Mouse (Mus musculus) heart, embryonic 12.5 days (tissue): ENCODE measurements at regions not wholly inside any gene's neighbourhood (a gene's known extent, or its start where the extent isn't known, plus 50 kb on each side); places are given as distances from the start of the nearest gene placed in this dataset.

Source experiments
- ATAC-seq: fragments of 200-750 bp; cut with Nextera tagmentation; 2 replicates; pipeline ENCODE4 v1.8.0; 2017; ENCODE audit warnings: moderate TSS enrichment, moderate library complexity; ENCODE audit not compliant: insufficient number of reproducible peaks, low FRiP score
- H3K27ac ChIP-seq: fragments of 300-500 bp; sonication (generic); 2 replicates; pipeline ENCODE4 v1.5.1; 2016; ENCODE audit warnings: mild to moderate bottlenecking, moderate library complexity; ENCODE audit not compliant: poor library complexity, severe bottlenecking
- H3K27me3 ChIP-seq: fragments of 300-500 bp; sonication (generic); replicated peaks from 2 replicates; pipeline ENCODE4 v1.6.1; 2016; ENCODE audit warnings: mild to moderate bottlenecking, moderate library complexity
- H3K36me3 ChIP-seq: fragments of 300-500 bp; sonication (generic); 2 replicates; pipeline ENCODE4 v1.6.1; 2016; ENCODE audit warnings: mild to moderate bottlenecking, moderate library complexity
- H3K4me1 ChIP-seq: fragments of 300-500 bp; sonication (generic); replicated peaks from 2 replicates; pipeline ENCODE4 v1.6.1; 2016; ENCODE audit warnings: mild to moderate bottlenecking
- H3K4me2 ChIP-seq: fragments of 300-500 bp; sonication (generic); 2 replicates; pipeline ENCODE4 v1.6.1; 2016; ENCODE audit warnings: mild to moderate bottlenecking, moderate library complexity
- H3K4me3 ChIP-seq: fragments of 300-500 bp; sonication (generic); 2 replicates; pipeline ENCODE4 v1.5.1; 2016; ENCODE audit warnings: mild to moderate bottlenecking
- H3K9ac ChIP-seq: fragments of 300-500 bp; sonication (generic); 2 replicates; pipeline ENCODE4 v1.6.1; 2016; ENCODE audit warnings: mild to moderate bottlenecking, moderate library complexity
- H3K9me3 ChIP-seq: fragments of 300-500 bp; sonication (generic); replicated peaks from 2 replicates; pipeline ENCODE4 v1.6.1; 2016; ENCODE audit warnings: mild to moderate bottlenecking, moderate library complexity
- WGBS: fragments of 180-500 bp; shearing (Covaris S2); methylation state at CpG from one replicate; pipeline ENCODE4 v1.1.7; 2016; 5-methylcytosine and 5-hydroxymethylcytosine counted together

DNA sequence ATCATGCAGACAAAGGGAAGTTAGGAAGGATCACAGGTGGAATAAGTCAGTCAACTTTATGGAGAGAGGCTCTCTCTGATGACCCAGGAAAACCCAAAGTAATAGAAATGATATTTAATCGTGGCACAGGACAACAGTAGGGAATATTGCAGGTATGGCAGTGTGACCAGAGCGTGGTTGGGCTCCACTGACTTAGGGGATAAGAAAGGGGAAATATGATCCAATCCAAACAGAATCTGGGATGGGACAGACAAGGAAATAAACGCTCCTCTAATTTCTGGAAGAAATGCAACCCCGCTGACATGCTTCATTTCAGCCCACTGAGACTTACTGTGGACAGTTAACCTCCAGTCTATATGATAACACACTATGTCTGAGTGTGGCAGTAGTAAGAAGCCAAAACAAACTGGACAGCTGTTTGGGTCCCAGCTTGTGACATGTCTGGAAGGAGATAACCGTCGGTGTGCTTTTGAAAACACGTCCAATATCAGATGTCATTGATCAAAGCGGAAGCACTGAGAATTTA lies 400.0 kb downstream of the Rps24 start:
- 0 out of 2 replicates have a peak, but pooled peaks cover 2% of the 10 kb centered on the region for H3K9me3 ChIP-seq
- H3K9ac ChIP-seq: no peak overlapping the region
- no peak for ATAC-seq
- no peaks in the 10 kb centered on the region for H3K4me1 ChIP-seq
- WGBS: 57% methylated on average over 8 of the region's 8 CpGs
- H3K27ac ChIP-seq: no peak overlapping the region
- no peaks in the 10 kb centered on the region for H3K27me3 ChIP-seq
- H3K4me2 ChIP-seq: no peak overlapping the region
- no peak overlapping the region for H3K4me3 ChIP-seq
- H3K36me3 ChIP-seq: no peaks in the 10 kb centered on the region

GRCm38 (mm10) chr14:24890856-24891255 lies 403.9 kb downstream of the Rps24 start:
- H3K4me2 ChIP-seq: no peak overlapping the region
- ATAC-seq: no peak
- no peak overlapping the region for H3K9ac ChIP-seq
- H3K27ac ChIP-seq: no peak overlapping the region
- 74% methylated on average over 2 of the region's 2 CpGs for WGBS
- H3K27me3 ChIP-seq: no peaks in the 10 kb centered on the region
- no peaks in the 10 kb centered on the region for H3K9me3 ChIP-seq
- no peaks in the 10 kb centered on the region for H3K36me3 ChIP-seq
- H3K4me3 ChIP-seq: no peak overlapping the region
- peaks cover 2% of the 10 kb centered on the region; the same call in 1 of the 2 replicates for H3K4me1 ChIP-seq

- Histone ChIP-seq H3K4me2 (no peak overlapping the region), H3K9ac (no peak overlapping the region), H3K36me3 (no peaks in the 10 kb centered on the region), H3K4me1 (peaks cover 9% of the 10 kb centered on the region; the same call in 1 of the 2 replicates), H3K4me3 (no peak overlapping the region), H3K9me3 (no peaks in the 10 kb centered on the region), H3K27ac (0 out of 2 replicates have a peak overlapping the region, but pooled peaks have one; percentile 37), H3K27me3 (no peaks in the 10 kb centered on the region)
- ATAC-seq: no peak
- 46% methylated on average over 1 of the region's 1 CpGs for WGBS
Measured at GRCm38 (mm10) chr14:24895196-24895595, 408.3 kb downstream of the Rps24 start.

DNA sequence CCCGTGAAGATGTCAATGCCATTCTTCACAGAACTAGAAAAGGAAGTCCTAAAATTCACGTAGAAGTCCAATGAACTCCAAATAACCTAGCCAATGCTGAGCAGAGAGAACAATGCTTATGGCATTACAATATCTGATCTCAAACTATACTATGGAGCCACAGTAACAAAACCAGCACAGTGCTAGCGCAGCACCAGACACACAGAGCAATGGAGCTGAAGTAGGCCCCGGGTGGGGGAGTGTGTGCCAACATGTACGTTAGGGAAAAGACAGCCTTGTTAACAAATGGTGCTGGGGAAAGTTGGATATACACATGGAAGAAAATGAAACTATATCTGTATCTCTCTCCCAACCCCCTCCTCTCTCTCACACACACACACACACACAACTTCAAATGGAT lies 409.8 kb downstream of the Rps24 start:
- H3K4me2 ChIP-seq: no peak overlapping the region
- H3K27me3 ChIP-seq: no peaks in the 10 kb centered on the region
- WGBS: 86% methylated on average over 5 of the region's 5 CpGs
- H3K4me1 ChIP-seq: peaks cover 14% of the 10 kb centered on the region; the same call in 1 of the 2 replicates
- H3K36me3 ChIP-seq: no peaks in the 10 kb centered on the region
- no peaks in the 10 kb centered on the region for H3K9me3 ChIP-seq
- H3K4me3 ChIP-seq: no peak overlapping the region
- ATAC-seq: no peak
- no peak overlapping the region for H3K9ac ChIP-seq
- H3K27ac ChIP-seq: no peak overlapping the region

GRCm38 (mm10) chr14:24900501-24901179 lies 413.7 kb downstream of the Rps24 start:
- ATAC-seq: peak; percentile 65
- no peaks in the 10 kb centered on the region for H3K9me3 ChIP-seq
- no peak overlapping the region for H3K4me2 ChIP-seq
- H3K27me3 ChIP-seq: no peaks in the 10 kb centered on the region
- 52% methylated on average over 13 of the region's 13 CpGs for WGBS
- H3K9ac ChIP-seq: no peak overlapping the region
- no peak overlapping the region for H3K4me3 ChIP-seq
- H3K4me1 ChIP-seq: peaks cover 26% of the 10 kb centered on the region
- H3K27ac ChIP-seq: peak overlapping the region; percentile 65
- no peaks in the 10 kb centered on the region for H3K36me3 ChIP-seq

DNA sequence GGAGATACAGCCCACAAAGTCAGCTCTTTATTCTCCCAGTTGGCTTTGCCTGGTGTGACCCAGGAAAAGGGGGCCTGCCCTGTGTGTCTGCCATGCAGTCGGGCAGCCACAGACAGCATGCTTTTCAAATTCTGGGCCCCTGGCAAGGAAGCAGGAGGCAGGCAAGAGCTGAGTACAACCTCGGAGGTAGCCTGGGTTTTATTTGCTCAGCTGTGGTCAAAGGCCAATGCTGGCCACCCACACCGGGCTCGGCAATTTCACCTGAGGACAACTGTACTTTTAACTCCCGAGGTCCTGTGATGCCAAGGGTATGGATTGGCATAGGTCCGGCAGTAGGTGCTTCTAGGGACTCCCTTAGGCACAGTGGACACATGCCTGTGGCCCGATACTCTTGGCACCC lies 414.8 kb downstream of the Rps24 start:
- Histone ChIP-seq H3K9ac (no peak overlapping the region), H3K4me3 (no peak overlapping the region), H3K9me3 (no peaks in the 10 kb centered on the region), H3K4me2 (no peak overlapping the region), H3K36me3 (no peaks in the 10 kb centered on the region), H3K27ac (no peak overlapping the region), H3K27me3 (no peaks in the 10 kb centered on the region), H3K4me1 (peaks cover 26% of the 10 kb centered on the region)
- ATAC-seq: no peak
- 75% methylated on average over 7 of the region's 7 CpGs for WGBS

GRCm38 (mm10) chr14:24902870-24903269 lies 415.9 kb downstream of the Rps24 start:
- Histone ChIP-seq H3K4me3 (no peak overlapping the region), H3K9me3 (no peaks in the 10 kb centered on the region), H3K9ac (no peak overlapping the region), H3K4me1 (peaks cover 32% of the 10 kb centered on the region), H3K4me2 (no peak overlapping the region), H3K27ac (peak overlapping the region; percentile 37; the same call in 1 of the 2 replicates), H3K27me3 (no peaks in the 10 kb centered on the region), H3K36me3 (no peaks in the 10 kb centered on the region)
- 10% methylated on average over 3 of the region's 4 CpGs for WGBS
- ATAC-seq: 0 out of 2 replicates have a peak, but pooled peaks have one; percentile 41

GRCm38 (mm10) chr14:24904712-24905111 lies 417.8 kb downstream of the Rps24 start:
- H3K27ac ChIP-seq: no peak overlapping the region
- H3K4me1 ChIP-seq: peaks cover 38% of the 10 kb centered on the region
- no peaks in the 10 kb centered on the region for H3K9me3 ChIP-seq
- no peaks in the 10 kb centered on the region for H3K36me3 ChIP-seq
- H3K4me2 ChIP-seq: no peak overlapping the region
- no peak overlapping the region for H3K9ac ChIP-seq
- no peak for ATAC-seq
- WGBS: 80% methylated on average over 6 of the region's 6 CpGs
- no peaks in the 10 kb centered on the region for H3K27me3 ChIP-seq
- no peak overlapping the region for H3K4me3 ChIP-seq

DNA sequence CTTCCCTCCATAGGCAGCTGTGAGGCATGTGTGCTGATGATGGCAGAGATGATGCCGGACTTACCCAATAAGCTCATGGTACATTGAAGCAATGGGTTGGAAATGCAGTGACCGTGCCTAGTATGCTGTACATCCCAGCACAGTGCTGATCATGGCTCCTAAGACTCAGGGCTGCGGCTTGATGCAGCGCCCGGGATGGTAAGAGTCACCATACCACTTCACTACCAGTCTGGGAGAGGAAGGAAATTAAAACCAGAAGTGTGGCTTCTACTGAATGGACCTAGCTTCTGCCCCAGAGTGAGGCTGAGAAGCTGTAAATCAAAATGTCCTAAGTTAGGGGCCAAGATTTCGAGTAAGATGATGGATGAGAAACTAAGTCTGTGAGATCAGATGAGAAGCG lies 420.0 kb downstream of the Rps24 start:
- Histone ChIP-seq H3K4me1 (peaks cover 36% of the 10 kb centered on the region), H3K4me3 (no peak overlapping the region), H3K4me2 (no peak overlapping the region), H3K9me3 (no peaks in the 10 kb centered on the region), H3K27ac (no peak overlapping the region), H3K36me3 (no peaks in the 10 kb centered on the region), H3K9ac (no peak overlapping the region), H3K27me3 (no peaks in the 10 kb centered on the region)
- 83% methylated on average over 7 of the region's 7 CpGs for WGBS
- no peak for ATAC-seq

DNA sequence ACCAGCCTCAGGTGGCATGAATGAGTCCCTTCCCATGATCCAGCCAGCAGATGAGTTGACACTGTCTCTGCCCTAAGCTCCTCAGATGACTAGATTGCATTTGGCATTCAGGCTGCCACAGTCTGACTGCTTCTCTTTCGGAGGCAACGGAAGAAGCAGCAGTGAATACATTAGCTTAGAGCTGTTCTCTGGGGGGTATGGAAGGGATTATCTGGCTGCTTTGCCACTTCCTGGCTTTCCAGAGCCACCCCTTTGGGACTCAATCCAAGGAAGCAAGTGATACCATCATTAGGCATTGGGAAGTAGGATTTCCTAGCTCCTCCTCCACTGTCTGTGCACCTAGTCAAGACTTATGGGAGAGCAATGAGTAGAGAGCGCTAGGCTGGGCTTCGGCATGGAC lies 421.5 kb downstream of the Rps24 start:
- H3K4me3 ChIP-seq: no peak overlapping the region
- H3K9me3 ChIP-seq: no peaks in the 10 kb centered on the region
- no peak overlapping the region for H3K27ac ChIP-seq
- peaks cover 30% of the 10 kb centered on the region for H3K4me1 ChIP-seq
- 84% methylated on average over 4 of the region's 4 CpGs for WGBS
- no peak overlapping the region for H3K4me2 ChIP-seq
- H3K36me3 ChIP-seq: no peaks in the 10 kb centered on the region
- H3K27me3 ChIP-seq: no peaks in the 10 kb centered on the region
- no peak for ATAC-seq
- no peak overlapping the region for H3K9ac ChIP-seq

DNA sequence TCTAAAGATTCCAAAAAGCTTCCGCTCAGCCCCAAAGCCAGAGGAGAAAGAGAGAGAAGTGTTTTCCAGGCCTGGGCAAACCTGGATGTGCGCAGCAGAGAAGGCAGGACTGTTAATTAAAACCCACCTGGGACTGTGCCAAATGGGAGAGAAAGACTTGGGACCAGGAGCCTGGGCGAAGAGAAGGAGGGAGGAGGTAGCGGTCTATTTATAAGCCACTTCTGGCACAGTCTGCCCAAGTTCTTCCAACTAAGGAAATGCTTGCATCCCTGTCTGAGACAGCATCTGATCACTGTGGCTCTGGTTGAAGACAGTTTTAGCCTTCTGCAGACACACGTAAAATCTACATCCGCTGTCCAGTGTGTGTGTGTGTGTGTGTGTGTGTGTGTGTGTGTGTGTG lies 424.7 kb downstream of the Rps24 start:
- H3K4me1 ChIP-seq: peaks cover 34% of the 10 kb centered on the region
- no peaks in the 10 kb centered on the region for H3K27me3 ChIP-seq
- ATAC-seq: no peak
- H3K27ac ChIP-seq: peak overlapping the region; percentile 69
- H3K36me3 ChIP-seq: no peaks in the 10 kb centered on the region
- 44% methylated on average over 6 of the region's 6 CpGs for WGBS
- no peaks in the 10 kb centered on the region for H3K9me3 ChIP-seq
- no peak overlapping the region for H3K4me2 ChIP-seq
- no peak overlapping the region for H3K4me3 ChIP-seq
- H3K9ac ChIP-seq: no peak overlapping the region

DNA sequence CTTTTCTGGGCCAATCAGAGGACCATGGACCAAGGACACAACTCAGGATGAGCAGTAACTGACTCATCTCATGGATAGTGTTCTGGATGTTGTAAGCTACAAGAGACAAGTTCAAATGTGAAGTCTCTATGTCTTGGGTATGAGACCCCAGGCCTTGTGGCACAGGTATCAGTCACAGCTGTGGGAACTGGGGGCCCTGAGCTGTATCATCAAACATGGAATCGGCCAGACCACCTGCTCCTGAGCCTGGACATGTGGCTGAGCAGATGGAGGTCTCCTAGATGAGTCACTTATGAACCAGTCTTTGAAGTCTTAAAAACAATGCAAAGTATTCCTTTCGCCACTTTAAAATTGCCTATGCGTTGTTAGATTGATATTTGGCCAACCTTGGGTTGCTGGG lies 432.1 kb downstream of the Rps24 start:
- H3K9me3 ChIP-seq: no peaks in the 10 kb centered on the region
- no peaks in the 10 kb centered on the region for H3K36me3 ChIP-seq
- no peak overlapping the region for H3K4me3 ChIP-seq
- ATAC-seq: no peak
- H3K4me2 ChIP-seq: no peak overlapping the region
- WGBS: 85% methylated on average over 3 of the region's 3 CpGs
- no peak overlapping the region for H3K27ac ChIP-seq
- H3K27me3 ChIP-seq: no peaks in the 10 kb centered on the region
- no peak overlapping the region for H3K9ac ChIP-seq
- peaks cover 8% of the 10 kb centered on the region; the same call in 1 of the 2 replicates for H3K4me1 ChIP-seq
